In genomic region chr14:34311021-34311631, GRCm38 (mm10) we compare ENCODE assay signal across 8 mouse cellular contexts. TPM values are rescaled to one million over a fixed set of nuclear protein-coding genes. Genes with fewer than 3 reads are reported as not detected.
DNase-seq lines count a peak whose midpoint lies in the region; ATAC-seq and TF ChIP-seq lines count a peak whose summit lies in the region.

No protein-coding gene starts in this region.

- intact Hi-C loops in left cerebral cortex, postnatal 14 days (cut with DNase I), result loop anchor here (5.0 kb wide), 2 partner anchors 51 to 191 kb away; partner anchors contain the start of gene Bmpr1a

- peak overlapping the region; percentile 65 for H3K4me2 ChIP-seq in hindbrain, embryonic 12.5 days (replicated peaks)

- no peaks in the 10 kb centered on the region; the same call in 1 of the 2 replicates for H3K4me1 ChIP-seq in cerebellum, adult 2 months (ENCODE audit: control insufficient read depth, insufficient read depth, low read length)
- peaks cover 22% of the 10 kb centered on the region for H3K4me1 ChIP-seq in hindbrain, embryonic 12.5 days

- in situ Hi-C loops in Patski (cut with MboI; ENCODE audit: low pct_unique_long_range_greater_than_20kb), result no loop called here

- no peaks in the 10 kb centered on the region for H3K36me3 ChIP-seq in hindbrain, embryonic 12.5 days

- DNase-seq in Patski (ENCODE audit: low read depth, low spot score), result no peak
- peak; percentile 66 to 74 for DNase-seq in cerebellum, adult 2 months
- DNase-seq in frontal cortex, postnatal 14 days (ENCODE audit: low spot score in 2 of 2), result peak; percentile 32 to 41
- peak; percentile 26 for DNase-seq in left cerebral cortex, postnatal 14 days (ENCODE audit: low spot score in 2 of 2)
- peak; percentile 56 to 65 for DNase-seq in right cerebral cortex, postnatal 10 days (ENCODE audit: low spot score in 2 of 2)
- peak; percentile 42 to 53 for DNase-seq in urinary bladder, postnatal 36 days (ENCODE audit: low spot score in 2 of 2)

- TF ChIP-seq CTCF in Patski (IDR thresholded peaks at IDR 0.05), result no peak
- TF ChIP-seq CTCF in cerebellum, adult 2 months (IDR thresholded peaks at IDR 0.05; ENCODE audit: borderline replicate concordance, insufficient read depth, low read depth, low read length), result no peak

- peak overlapping the region; percentile 85 for H3K27ac ChIP-seq in cerebellum, adult 2 months (ENCODE audit: insufficient read depth, low read length)
- H3K27ac ChIP-seq in hindbrain, embryonic 12.5 days, result peak overlapping the region; percentile 97

- TF ChIP-seq POLR2A in cerebellum, adult 2 months (IDR thresholded peaks at IDR 0.05; ENCODE audit: borderline replicate concordance, insufficient read depth, low read length), result no peak

- H3K4me3 ChIP-seq in cerebellum, adult 2 months (replicated peaks; ENCODE audit: insufficient read depth, low read depth, low read length), result peak overlapping the region; percentile 90
- peak overlapping the region; percentile 96 for H3K4me3 ChIP-seq in hindbrain, embryonic 12.5 days

- no peaks in the 10 kb centered on the region for H3K27me3 ChIP-seq in Patski
- no peaks in the 10 kb centered on the region for H3K27me3 ChIP-seq in cerebellum, adult 2 months (ENCODE audit: control insufficient read depth, insufficient read depth, low read length)
- no peaks in the 10 kb centered on the region for H3K27me3 ChIP-seq in hindbrain, embryonic 12.5 days

- peak; percentile 33 for ATAC-seq in Patski
- ATAC-seq in hindbrain, embryonic 12.5 days (ENCODE audit: low FRiP score), result peak; percentile 49
- peak; percentile 26 for ATAC-seq in megakaryocyte progenitor cell, adult 5-6 weeks (replicated peaks; ENCODE audit: poor library complexity)

- under 1% methylated on average over 47 of the region's 47 CpGs for WGBS in cerebellum, adult 2 months
- under 1% methylated on average over 43 of the region's 47 CpGs for WGBS in hindbrain, embryonic 12.5 days

- H3K9ac ChIP-seq in hindbrain, embryonic 12.5 days, result peak overlapping the region; percentile 94

- POLR2A ChIA-PET in Patski (lab: Charles Lee), result interaction anchor here (1.3 kb wide), 1 partner anchor 9 kb away, joined by 3 read pairs; no protein-coding TSS in a partner anchor

- CTCF ChIA-PET in Patski (lab: Charles Lee), result interaction anchor here (1.1 kb wide), 1 partner anchor 19 kb away, joined by 3 read pairs; no protein-coding TSS in a partner anchor

- H3K9me3 ChIP-seq in hindbrain, embryonic 12.5 days (replicated peaks), result no peaks in the 10 kb centered on the region

RNA-seq across cellular contexts. Expression of gene Glud1, which starts 0.6 kb away (rescaled TPM):
- polyA plus RNA-seq in Patski (2021), result 263 TPM
- polyA plus RNA-seq in cerebellum, adult 2 months (2012; rRNA removed), result 192 and 196 TPM in 2 replicates
- polyA plus RNA-seq in hindbrain, embryonic 12.5 days (2016; fragmentation: Nextera tagmentation; extraction: Ambion mirVana), result 97.7 and 110 TPM in 2 replicates
- total RNA-seq in left cerebral cortex, postnatal 14 days (2021), result 100 to 1,000 TPM; 320 to 321 TPM
- 182 and 187 TPM in 2 replicates for total RNA-seq in megakaryocyte progenitor cell, adult 5-6 weeks (2015)
- 118 and 134 TPM in 2 replicates for total RNA-seq in megakaryocyte progenitor cell, adult 5-6 weeks (2017)

RNA-seq across cellular contexts. Expression of gene Shld2, which starts 0.8 kb away (rescaled TPM):
- polyA plus RNA-seq in Patski (2021), result 7.0 TPM
- 4.3 and 4.5 TPM in 2 replicates for polyA plus RNA-seq in cerebellum, adult 2 months (2012; rRNA removed)
- 8.5 and 9.4 TPM in 2 replicates for polyA plus RNA-seq in hindbrain, embryonic 12.5 days (2016; fragmentation: Nextera tagmentation; extraction: Ambion mirVana)
- total RNA-seq in left cerebral cortex, postnatal 14 days (2021), result 10 to 100 TPM; 11.2 to 11.8 TPM
- total RNA-seq in megakaryocyte progenitor cell, adult 5-6 weeks (2015), result 7.9 and 13.2 TPM in 2 replicates
- total RNA-seq in megakaryocyte progenitor cell, adult 5-6 weeks (2017), result 13.3 and 14.2 TPM in 2 replicates

RNA-seq across cellular contexts. Expression of gene Fam25c, which starts 44.1 kb away (rescaled TPM):
- polyA plus RNA-seq in Patski (2021), result not detected
- polyA plus RNA-seq in cerebellum, adult 2 months (2012; rRNA removed), result not detected in 2 replicates
- not detected in 2 replicates for polyA plus RNA-seq in hindbrain, embryonic 12.5 days (2016; fragmentation: Nextera tagmentation; extraction: Ambion mirVana)
- total RNA-seq in left cerebral cortex, postnatal 14 days (2021), result not detected
- not detected in 2 replicates for total RNA-seq in megakaryocyte progenitor cell, adult 5-6 weeks (2015)
- not detected in 2 replicates for total RNA-seq in megakaryocyte progenitor cell, adult 5-6 weeks (2017)
